Mouse (Mus musculus): Measurements from ENCODE around the gene Crybg3. TPM values are rescaled to one million over a fixed set of nuclear protein-coding genes. Genes with fewer than 3 reads are reported as not detected.

Crybg3 gene
- polyA plus RNA-seq, 1 experiment from 2014 or later: 11.6 TPM

- Histone ChIP-seq H3K27ac (ENCODE audit: low read length) (no peak overlapping the region), H3K27me3 (ENCODE audit: control insufficient read depth, insufficient read depth, low read length) (no peaks in the 10 kb centered on the region), H3K4me2 (ENCODE audit: low read depth, low read length) (no peak overlapping the region), H3K9ac (ENCODE audit: low read length) (no peak overlapping the region), H3K4me3 (replicated peaks; ENCODE audit: low read length) (no peak overlapping the region), H3K9me3 (replicated peaks; ENCODE audit: control insufficient read depth, low read length) (no peaks in the 10 kb centered on the region), H3K36me3 (ENCODE audit: control insufficient read depth, insufficient read depth, low read length) (peaks cover 18% of the 10 kb centered on the region; the same call in 1 of the 2 replicates), H3K4me1 (ENCODE audit: control insufficient read depth, insufficient read depth, low read length) (no peaks in the 10 kb centered on the region)
- 91% methylated on average over 3 of the region's 3 CpGs for WGBS
- no peak for ATAC-seq (ENCODE audit: insufficient read depth, low FRiP score)
Observed at GRCm38 (mm10) chr16:59499180-59499579, 101.6 kb downstream of the Crybg3 start.

DNA sequence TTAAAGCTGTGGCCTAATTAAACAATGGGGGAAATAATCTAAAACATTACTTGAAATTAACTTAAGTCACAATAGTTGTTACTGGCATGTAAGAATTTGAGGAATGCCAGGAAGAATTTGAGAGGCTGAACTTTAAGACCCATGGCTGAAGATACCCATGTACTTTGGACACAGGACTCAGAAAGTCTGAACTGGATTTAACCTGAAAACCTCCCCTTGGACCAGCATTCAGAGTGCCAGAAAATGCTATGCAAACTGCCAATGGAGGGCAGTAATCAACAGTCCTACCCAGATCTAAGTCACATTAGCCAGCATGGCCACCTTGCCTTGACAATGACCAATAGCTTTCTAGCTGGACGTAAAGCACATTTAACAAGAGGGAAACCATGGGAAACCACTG, 102.8 kb downstream of the Crybg3 start:
- Histone ChIP-seq H3K4me1 (ENCODE audit: control insufficient read depth, insufficient read depth, low read length) (no peaks in the 10 kb centered on the region), H3K4me2 (ENCODE audit: low read depth, low read length) (no peak overlapping the region), H3K9me3 (replicated peaks; ENCODE audit: control insufficient read depth, low read length) (no peaks in the 10 kb centered on the region), H3K27me3 (ENCODE audit: control insufficient read depth, insufficient read depth, low read length) (no peaks in the 10 kb centered on the region), H3K9ac (ENCODE audit: low read length) (no peak overlapping the region), H3K27ac (ENCODE audit: low read length) (no peak overlapping the region), H3K36me3 (ENCODE audit: control insufficient read depth, insufficient read depth, low read length) (peaks cover 18% of the 10 kb centered on the region), H3K4me3 (replicated peaks; ENCODE audit: low read length) (no peak overlapping the region)
- WGBS: 84% methylated on average over 1 of the region's 1 CpGs
- ATAC-seq (ENCODE audit: insufficient read depth, low FRiP score): no peak

- 86% methylated on average over 14 of the region's 14 CpGs for whole genome bisulfite sequencing
- H3K4me3 ChIP-seq (replicated peaks; ENCODE audit: low read length): no peak overlapping the region
- H3K4me2 ChIP-seq (ENCODE audit: low read depth, low read length): no peak overlapping the region
- H3K36me3 ChIP-seq (ENCODE audit: control insufficient read depth, insufficient read depth, low read length): peaks cover 24% of the 10 kb centered on the region
- no peak overlapping the region for H3K9ac ChIP-seq (ENCODE audit: low read length)
- no peak overlapping the region for H3K27ac ChIP-seq (ENCODE audit: low read length)
- peaks cover 2% of the 10 kb centered on the region; the same call in 1 of the 2 replicates for H3K4me1 ChIP-seq (ENCODE audit: control insufficient read depth, insufficient read depth, low read length)
- no peaks in the 10 kb centered on the region for H3K27me3 ChIP-seq (ENCODE audit: control insufficient read depth, insufficient read depth, low read length)
- ATAC-seq (ENCODE audit: insufficient read depth, low FRiP score): no peak
- H3K9me3 ChIP-seq (replicated peaks; ENCODE audit: control insufficient read depth, low read length): no peaks in the 10 kb centered on the region
Observed at GRCm38 (mm10) chr16:59493199-59493598, 107.6 kb downstream of the Crybg3 start.

DNA sequence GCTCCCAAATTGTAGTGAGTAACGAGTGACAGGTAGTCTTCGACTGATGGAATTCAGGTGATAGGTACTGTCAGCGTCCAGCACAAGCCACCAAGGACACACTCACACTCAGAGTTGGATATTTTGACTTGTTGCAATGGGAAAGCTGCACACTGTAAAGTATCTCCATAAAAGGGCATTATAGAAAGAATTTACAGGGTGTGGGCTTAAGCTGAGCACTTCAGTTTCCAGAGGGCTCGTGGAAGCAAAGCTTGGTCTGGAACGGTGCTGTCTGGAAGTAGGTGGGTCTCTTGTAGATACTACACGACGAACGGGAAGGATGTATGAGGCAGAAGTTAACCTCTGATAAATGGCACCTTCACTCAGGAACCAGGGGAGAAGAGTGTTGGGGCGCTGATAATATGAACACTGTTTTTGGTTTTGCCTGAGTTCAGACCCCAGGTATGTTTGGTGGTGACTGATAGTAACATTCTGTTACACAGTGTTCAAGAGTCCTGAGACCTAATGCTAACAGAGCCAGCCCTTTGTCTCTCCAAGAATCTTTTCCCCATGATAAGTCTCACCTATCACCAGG, 112.7 kb downstream of the Crybg3 start:
- peak; percentile 72; the same call in 1 of the 2 replicates for ATAC-seq (ENCODE audit: insufficient read depth, low FRiP score)
- peaks cover 28% of the 10 kb centered on the region for H3K36me3 ChIP-seq (ENCODE audit: control insufficient read depth, insufficient read depth, low read length)
- H3K9me3 ChIP-seq (replicated peaks; ENCODE audit: control insufficient read depth, low read length): no peaks in the 10 kb centered on the region
- H3K4me2 ChIP-seq (ENCODE audit: low read depth, low read length): no peak overlapping the region
- H3K9ac ChIP-seq (ENCODE audit: low read length): no peak overlapping the region
- peak overlapping the region; percentile 52 for H3K27ac ChIP-seq (ENCODE audit: low read length)
- H3K4me1 ChIP-seq (ENCODE audit: control insufficient read depth, insufficient read depth, low read length): peaks cover 2% of the 10 kb centered on the region; the same call in 1 of the 2 replicates
- WGBS: 77% methylated on average over 9 of the region's 9 CpGs
- H3K27me3 ChIP-seq (ENCODE audit: control insufficient read depth, insufficient read depth, low read length): no peaks in the 10 kb centered on the region
- H3K4me3 ChIP-seq (replicated peaks; ENCODE audit: low read length): no peak overlapping the region

- Histone ChIP-seq H3K27ac (ENCODE audit: low read length) (peak overlapping the region; percentile 27), H3K27me3 (ENCODE audit: control insufficient read depth, insufficient read depth, low read length) (no peaks in the 10 kb centered on the region), H3K4me3 (replicated peaks; ENCODE audit: low read length) (no peak overlapping the region), H3K4me2 (ENCODE audit: low read depth, low read length) (no peak overlapping the region), H3K36me3 (ENCODE audit: control insufficient read depth, insufficient read depth, low read length) (peaks cover 28% of the 10 kb centered on the region), H3K4me1 (ENCODE audit: control insufficient read depth, insufficient read depth, low read length) (peaks cover 2% of the 10 kb centered on the region; the same call in 1 of the 2 replicates), H3K9ac (ENCODE audit: low read length) (no peak overlapping the region), H3K9me3 (replicated peaks; ENCODE audit: control insufficient read depth, low read length) (no peaks in the 10 kb centered on the region)
- ATAC-seq (ENCODE audit: insufficient read depth, low FRiP score): no peak
- 75% methylated on average over 7 of the region's 7 CpGs for WGBS
Observed at GRCm38 (mm10) chr16:59487239-59487638, 113.5 kb downstream of the Crybg3 start.

GRCm38 (mm10) chr16:59477955-59478354, 122.8 kb downstream of the Crybg3 start:
- Histone ChIP-seq H3K4me3 (replicated peaks; ENCODE audit: low read length) (no peak overlapping the region), H3K36me3 (ENCODE audit: control insufficient read depth, insufficient read depth, low read length) (0 out of 2 replicates have a peak, but pooled peaks cover 4% of the 10 kb centered on the region), H3K27ac (ENCODE audit: low read length) (no peak overlapping the region), H3K9ac (ENCODE audit: low read length) (no peak overlapping the region), H3K4me1 (ENCODE audit: control insufficient read depth, insufficient read depth, low read length) (0 out of 2 replicates have a peak, but pooled peaks cover under 1% of the 10 kb centered on the region), H3K4me2 (ENCODE audit: low read depth, low read length) (no peak overlapping the region), H3K9me3 (replicated peaks; ENCODE audit: control insufficient read depth, low read length) (no peaks in the 10 kb centered on the region), H3K27me3 (ENCODE audit: control insufficient read depth, insufficient read depth, low read length) (no peaks in the 10 kb centered on the region)
- no peak for ATAC-seq (ENCODE audit: insufficient read depth, low FRiP score)
- WGBS: 85% methylated on average over 3 of the region's 3 CpGs

DNA sequence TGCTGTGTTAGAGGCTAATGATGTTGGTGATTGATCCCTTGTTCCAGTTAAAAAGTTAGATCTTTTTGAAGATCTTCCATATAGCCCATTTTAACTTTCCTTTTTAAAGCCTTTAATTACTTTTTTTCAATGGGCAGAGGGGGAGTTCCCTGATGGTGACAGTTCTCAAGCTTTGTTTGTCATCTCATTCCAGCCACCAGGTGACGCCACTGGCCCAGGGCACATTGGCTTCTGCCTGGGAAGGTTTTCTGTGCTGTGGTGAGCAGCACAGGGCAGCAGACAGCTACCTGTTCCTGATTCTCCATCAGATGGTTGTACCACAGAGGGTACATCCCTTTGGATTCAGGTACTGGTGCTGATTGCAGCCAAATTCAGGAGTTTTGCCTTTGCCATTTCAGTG, 126.0 kb downstream of the Crybg3 start:
- Histone ChIP-seq H3K27me3 (ENCODE audit: control insufficient read depth, insufficient read depth, low read length) (no peaks in the 10 kb centered on the region), H3K27ac (ENCODE audit: low read length) (no peak overlapping the region), H3K4me3 (replicated peaks; ENCODE audit: low read length) (no peak overlapping the region), H3K4me2 (ENCODE audit: low read depth, low read length) (no peak overlapping the region), H3K4me1 (ENCODE audit: control insufficient read depth, insufficient read depth, low read length) (peaks cover 7% of the 10 kb centered on the region; the same call in 1 of the 2 replicates), H3K36me3 (ENCODE audit: control insufficient read depth, insufficient read depth, low read length) (0 out of 2 replicates have a peak, but pooled peaks cover 4% of the 10 kb centered on the region), H3K9ac (ENCODE audit: low read length) (no peak overlapping the region), H3K9me3 (replicated peaks; ENCODE audit: control insufficient read depth, low read length) (no peaks in the 10 kb centered on the region)
- 26% methylated on average over 1 of the region's 1 CpGs for WGBS
- no peak for ATAC-seq (ENCODE audit: insufficient read depth, low FRiP score)

DNA sequence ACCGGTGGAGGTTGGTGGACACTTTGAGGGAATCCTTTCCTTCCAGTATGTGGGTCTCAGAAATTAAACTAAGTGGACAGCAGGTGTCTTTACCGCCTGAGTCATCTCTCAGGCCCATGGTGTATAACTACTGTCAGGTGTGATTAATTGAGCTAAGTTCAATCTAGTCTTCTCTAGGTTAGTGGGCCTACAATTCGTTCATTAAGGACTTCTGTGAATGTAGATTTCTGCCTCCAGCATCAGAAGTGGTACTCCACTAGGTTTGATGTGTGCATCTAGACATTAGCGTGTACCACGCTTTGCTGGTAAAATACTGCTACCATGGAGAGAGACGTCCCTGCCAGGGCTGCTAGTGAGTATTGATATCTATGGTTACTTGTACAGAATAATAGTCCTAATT, 128.2 kb downstream of the Crybg3 start:
- Histone ChIP-seq H3K36me3 (ENCODE audit: control insufficient read depth, insufficient read depth, low read length) (0 out of 2 replicates have a peak, but pooled peaks cover 4% of the 10 kb centered on the region), H3K9me3 (replicated peaks; ENCODE audit: control insufficient read depth, low read length) (no peaks in the 10 kb centered on the region), H3K4me3 (replicated peaks; ENCODE audit: low read length) (peak overlapping the region; percentile 83), H3K4me1 (ENCODE audit: control insufficient read depth, insufficient read depth, low read length) (peaks cover 7% of the 10 kb centered on the region; the same call in 1 of the 2 replicates), H3K27ac (ENCODE audit: low read length) (no peak overlapping the region), H3K27me3 (ENCODE audit: control insufficient read depth, insufficient read depth, low read length) (no peaks in the 10 kb centered on the region), H3K9ac (ENCODE audit: low read length) (peak overlapping the region; percentile 85), H3K4me2 (ENCODE audit: low read depth, low read length) (peak overlapping the region; percentile 67)
- no peak for ATAC-seq (ENCODE audit: insufficient read depth, low FRiP score)
- WGBS: 40% methylated on average over 6 of the region's 6 CpGs

DNA sequence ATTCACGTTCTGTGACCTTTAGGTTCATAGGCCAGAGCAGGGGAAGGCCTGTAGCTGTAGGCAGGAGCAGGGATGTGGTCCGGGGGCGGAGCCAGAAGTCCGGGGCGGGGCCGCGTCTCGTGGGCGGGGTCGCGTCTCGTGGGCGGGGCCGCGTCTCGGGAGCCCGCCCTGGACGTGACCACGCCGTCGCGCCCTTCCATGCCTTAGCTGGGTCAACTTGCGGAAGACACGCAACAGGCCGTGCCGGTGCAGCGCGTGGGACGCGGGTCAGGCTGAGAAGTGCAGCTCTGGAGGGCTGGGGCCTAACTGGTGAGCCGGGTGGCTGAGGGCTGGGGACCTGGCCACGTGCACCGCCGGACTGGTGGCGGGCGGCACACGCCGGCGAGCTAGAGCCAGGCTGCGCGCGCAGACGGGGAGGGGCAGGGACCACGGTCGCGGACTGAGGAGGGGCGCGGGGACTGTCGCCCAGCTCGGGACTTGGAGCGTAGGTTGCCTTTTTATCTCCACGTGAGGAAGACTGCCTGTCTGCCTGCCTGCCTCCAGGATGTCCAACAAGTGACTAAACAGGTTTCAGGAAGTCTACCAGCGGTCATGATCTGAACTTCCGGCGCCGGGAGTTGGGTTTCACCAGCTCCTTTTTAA, 129.0 kb downstream of the Crybg3 start, which contains the start of gene Riox2:
TSS of gene Riox2 (plus strand) at position 139 of the 642 bp plus-strand sequence.
- no peaks in the 10 kb centered on the region for H3K9me3 ChIP-seq (replicated peaks; ENCODE audit: control insufficient read depth, low read length)
- peaks cover 7% of the 10 kb centered on the region; the same call in 1 of the 2 replicates for H3K4me1 ChIP-seq (ENCODE audit: control insufficient read depth, insufficient read depth, low read length)
- H3K4me2 ChIP-seq (ENCODE audit: low read depth, low read length): peak within 1 kb of the TSS; percentile 67
- H3K27me3 ChIP-seq (ENCODE audit: control insufficient read depth, insufficient read depth, low read length): no peaks in the 10 kb centered on the region
- peak within 1 kb of the TSS; percentile 67; the same call in 1 of the 2 replicates for H3K27ac ChIP-seq (ENCODE audit: low read length)
- WGBS: 3% methylated on average over 56 of the region's 56 CpGs
- ATAC-seq (ENCODE audit: insufficient read depth, low FRiP score): peak; percentile 93
- peak within 1 kb of the TSS; percentile 85 for H3K9ac ChIP-seq (ENCODE audit: low read length)
- peak within 1 kb of the TSS; percentile 83 for H3K4me3 ChIP-seq (replicated peaks; ENCODE audit: low read length)
- H3K36me3 ChIP-seq (ENCODE audit: control insufficient read depth, insufficient read depth, low read length): 0 out of 2 replicates have a peak, but pooled peaks cover 4% of the 10 kb centered on the region

All from stomach, embryonic 16.5 days (tissue).